Mouse (Mus musculus) MEL (cell line): ENCODE data around the gene Pms1.
"Not testable (repeated sequence)": the region's sequence is repeated elsewhere in the genome, so short reads cannot be mapped to it uniquely, and the experiment has no call there.

Source experiments
- BHLHE40 ChIP-seq: IDR thresholded peaks from 2 replicates; pipeline ENCODE4 v1.6.1; 2012; ENCODE audit warnings: low read depth, mild to moderate bottlenecking, inconsistent platforms, low read length, improper control_type of control experiment, borderline replicate concordance
- EP300 ChIP-seq, 2 experiments: IDR thresholded peaks; 2 replicates each; pipeline ENCODE4 v1.6.1; 2011; ENCODE audit warnings: improper control_type of control experiment in 2 of 2, low read length in 2 of 2, low read depth in 1 of 2, mild to moderate bottlenecking in 1 of 2
- POLR2A ChIP-seq, 2 experiments: IDR thresholded peaks; 2 replicates each; pipeline ENCODE4 v1.6.1; 2011 to 2012; ENCODE audit warnings: low read length in 2 of 2, mild to moderate bottlenecking in 2 of 2, control low read depth in 1 of 2, improper control_type of control experiment in 1 of 2, low read depth in 1 of 2, moderate library complexity in 1 of 2; ENCODE audit not compliant: control insufficient read depth in 1 of 2, insufficient read depth in 1 of 2, poor library complexity in 1 of 2
- POLR2AphosphoS2 ChIP-seq: IDR thresholded peaks from 2 replicates; pipeline ENCODE4 v1.6.1; 2011; ENCODE audit warnings: low read length, improper control_type of control experiment
- USF1 ChIP-seq: IDR thresholded peaks from 2 replicates; pipeline ENCODE4 v1.6.1; 2014; ENCODE audit warnings: low read depth, mild to moderate bottlenecking, inconsistent platforms, low read length, improper control_type of control experiment, moderate library complexity

DNA sequence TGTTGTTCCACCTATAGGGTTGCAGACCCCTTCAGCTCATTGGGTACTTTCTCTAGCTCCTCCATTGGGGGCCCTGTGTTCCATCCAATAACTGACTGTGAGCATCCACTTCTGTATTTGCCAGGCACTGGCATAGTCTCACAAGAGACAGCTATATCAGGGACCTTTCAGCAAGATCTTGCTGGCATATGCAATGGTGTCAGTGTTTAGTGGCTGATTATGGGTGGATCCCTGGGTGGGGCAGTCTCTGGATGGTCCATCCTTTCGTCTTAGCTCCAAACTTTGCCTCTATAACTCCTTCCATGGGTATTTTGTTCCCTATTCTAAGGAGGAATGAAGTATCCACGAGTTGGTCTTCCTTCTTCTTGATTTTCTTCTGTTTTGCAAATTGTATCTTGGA is 40.6 kb upstream of the Pms1 start:
- not testable (repeated sequence) for TF ChIP-seq USF1; POLR2AphosphoS2; POLR2A (IDR thresholded peaks at IDR 0.05; ENCODE audit: control insufficient read depth in 1 of 2, insufficient read depth in 1 of 2, low read depth in 1 of 2, low read length in 2 of 2, poor library complexity in 1 of 2); BHLHE40; EP300 (IDR thresholded peaks at IDR 0.05; ENCODE audit: low read depth in 1 of 2, low read length in 2 of 2)
